Mouse (Mus musculus) natural killer cell, adult 2 months (primary cell): ENCODE results near the gene Lck.

Experiments
- DNase-seq, 2 experiments: peaks; one replicate each; pipeline ENCODE4 v3.0.0; 2022; ENCODE audit warnings: low spot score in 2 of 2

Lck gene

GRCm38 (mm10) chr4:129573430-129573829, at the start of gene Lck:
Gene Lck (minus strand): TSS chr4:129573641.
- DNase-seq, result peak; percentile 72 to 73

GRCm38 (mm10) chr4:129622803-129623535, 49.5 kb upstream of the Lck start:
- no peak for DNase-seq

- no peak for DNase-seq
Measured at GRCm38 (mm10) chr4:129622120-129622802, 48.8 kb upstream of the Lck start.

GRCm38 (mm10) chr4:129621283-129621841, 47.9 kb upstream of the Lck start:
- DNase-seq, result no peak

GRCm38 (mm10) chr4:129620419-129621282, 47.2 kb upstream of the Lck start:
- no peak for DNase-seq

- peak; percentile 89 to 95 for DNase-seq
Measured at GRCm38 (mm10) chr4:129618786-129619691, 45.6 kb upstream of the Lck start, which contains the start of gene Iqcc. Gene Iqcc (minus strand): TSS chr4:129619099.

GRCm38 (mm10) chr4:129618031-129618430, 44.6 kb upstream of the Lck start:
- DNase-seq, result no peak

- no peak for DNase-seq
Measured at GRCm38 (mm10) chr4:129617121-129617641, 43.7 kb upstream of the Lck start.

- DNase-seq, result no peak
Measured at GRCm38 (mm10) chr4:129616631-129617030, 43.2 kb upstream of the Lck start.

- DNase-seq, result no peak
Measured at GRCm38 (mm10) chr4:129615801-129616290, 42.4 kb upstream of the Lck start.

- DNase-seq, result no peak
Measured at GRCm38 (mm10) chr4:129614093-129614492, 40.7 kb upstream of the Lck start, which contains the start of gene Dcdc2b. Gene Dcdc2b (minus strand): TSS chr4:129614257.

GRCm38 (mm10) chr4:129610472-129610871, 37.0 kb upstream of the Lck start:
- no peak for DNase-seq

- DNase-seq, result no peak
Measured at GRCm38 (mm10) chr4:129610026-129610425, 36.6 kb upstream of the Lck start.

GRCm38 (mm10) chr4:129609139-129609631, 35.7 kb upstream of the Lck start:
- DNase-seq, result no peak

GRCm38 (mm10) chr4:129608426-129609025, 35.1 kb upstream of the Lck start:
- DNase-seq, result peak; percentile 73 to 82

GRCm38 (mm10) chr4:129600233-129601158, 27.1 kb upstream of the Lck start, which contains the start of the genes Eif3i and Tmem234:
Gene Eif3i (minus strand): TSS chr4:129600648.
Gene Tmem234 (plus strand): TSS chr4:129600668.
- DNase-seq, result peak; percentile 71 to 80

GRCm38 (mm10) chr4:129588865-129589264, 15.4 kb upstream of the Lck start:
- DNase-seq, result no peak

GRCm38 (mm10) chr4:129586943-129587342, 13.5 kb upstream of the Lck start:
- no peak for DNase-seq
